Mouse (Mus musculus) liver, embryonic 13.5 days (tissue): Measurements from ENCODE around the gene Gm4869. TPM values are rescaled to one million over a fixed set of nuclear protein-coding genes. Genes with fewer than 3 reads are reported as not detected.
A peak's percentile ranks its signal among the peaks of the same experiment; 100 is the strongest.
"Not testable (repeated sequence)": the region's sequence is repeated elsewhere in the genome, so short reads cannot be mapped to it uniquely, and the experiment has no call there.

ENCODE experiments used
- ATAC-seq: fragments of 200-750 bp; cut with Nextera tagmentation; 2 replicates; pipeline ENCODE4 v1.8.0; 2017; ENCODE audit warnings: low read depth, mild to moderate bottlenecking, moderate number of reproducible peaks, moderate library complexity
- DNase-seq: peaks from one replicate; pipeline ENCODE4 v3.0.0; 2022
- H3K27ac ChIP-seq: fragments of 300-500 bp; sonication (generic); 2 replicates; pipeline ENCODE4 v1.5.1; 2015; ENCODE audit warnings: moderate library complexity, mild to moderate bottlenecking, inconsistent platforms
- H3K27me3 ChIP-seq: fragments of 300-500 bp; sonication (generic); 2 replicates; pipeline ENCODE4 v1.6.1; 2015; ENCODE audit warnings: mild to moderate bottlenecking, inconsistent platforms
- H3K36me3 ChIP-seq: fragments of 300-500 bp; sonication (generic); 2 replicates; pipeline ENCODE4 v1.6.1; 2015; ENCODE audit warnings: mild to moderate bottlenecking, inconsistent platforms
- H3K4me1 ChIP-seq: fragments of 300-500 bp; sonication (generic); replicated peaks from 2 replicates; pipeline ENCODE4 v1.6.1; 2015; ENCODE audit warnings: inconsistent platforms
- H3K4me2 ChIP-seq: fragments of 300-500 bp; sonication (generic); 2 replicates; pipeline ENCODE4 v1.6.1; 2015; ENCODE audit warnings: inconsistent platforms, mild to moderate bottlenecking, moderate library complexity
- H3K4me3 ChIP-seq: fragments of 300-500 bp; sonication (generic); replicated peaks from 2 replicates; pipeline ENCODE4 v1.5.1; 2015; ENCODE audit warnings: mild to moderate bottlenecking, inconsistent platforms
- H3K9ac ChIP-seq: fragments of 300-500 bp; sonication (generic); 2 replicates; pipeline ENCODE4 v1.6.1; 2015; ENCODE audit warnings: mild to moderate bottlenecking, inconsistent platforms
- H3K9me3 ChIP-seq: fragments of 300-500 bp; sonication (generic); replicated peaks from 2 replicates; pipeline ENCODE4 v1.6.1; 2016; ENCODE audit warnings: inconsistent platforms
- WGBS: fragments of 180-500 bp; shearing (Covaris S2); methylation state at CpG from one replicate; pipeline ENCODE4 v1.1.7; 2015; ENCODE audit not compliant: insufficient replicate concordance; 5-methylcytosine and 5-hydroxymethylcytosine counted together
- polyA plus RNA-seq: library from polyadenylated mRNA; unstranded; fragments of >200 nt; fragmentation: Nextera tagmentation; extraction: Ambion mirVana; gene quantifications from 2 replicates; pipeline ENCODE4 v1.2.1, GENCODE M21; 2015

Gene Gm4869
- polyA plus RNA-seq, 1 experiment from 2014 or later = not detected

DNA sequence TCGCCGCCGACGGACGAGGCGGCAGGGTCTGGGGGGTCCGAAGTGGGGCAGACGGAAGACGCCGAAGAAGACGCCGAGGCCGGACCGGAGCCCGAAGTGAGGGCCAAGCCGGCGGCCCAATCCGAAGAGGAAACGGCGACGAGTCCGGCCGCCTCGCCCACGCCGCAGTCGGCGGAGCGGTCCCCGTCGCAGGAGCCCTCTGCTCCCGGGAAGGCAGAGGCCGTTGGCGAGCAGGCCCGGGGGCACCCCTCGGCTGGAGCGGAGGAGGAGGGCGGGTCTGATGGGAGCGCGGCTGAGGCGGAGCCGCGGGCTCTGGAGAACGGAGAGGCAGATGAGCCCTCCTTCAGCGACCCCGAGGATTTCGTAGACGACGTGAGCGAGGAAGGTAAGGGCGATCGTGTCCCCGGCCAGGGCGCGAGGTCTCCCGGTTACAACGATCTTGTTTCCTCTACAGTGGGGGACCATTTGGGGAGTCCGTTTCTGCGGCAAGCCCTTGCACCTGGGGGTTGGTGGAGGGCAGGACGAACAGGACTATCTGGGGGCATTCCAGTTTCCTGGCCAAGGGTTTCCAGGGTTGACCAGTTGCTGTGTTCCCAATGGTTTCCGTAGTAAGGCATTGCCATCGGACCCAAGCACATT is 25.9 kb upstream of the Gm4869 start:
- under 1% methylated on average over 62 of the region's 62 CpGs for WGBS
- peak overlapping the region; percentile 95 for H3K9ac ChIP-seq
- H3K4me1 ChIP-seq = peaks cover 39% of the 10 kb centered on the region
- peaks cover 27% of the 10 kb centered on the region for H3K36me3 ChIP-seq
- H3K27me3 ChIP-seq = no peaks in the 10 kb centered on the region
- peak overlapping the region; percentile 79 for H3K4me3 ChIP-seq
- H3K4me2 ChIP-seq = peak overlapping the region; percentile 93
- peak; percentile 76 for ATAC-seq
- H3K9me3 ChIP-seq = no peaks in the 10 kb centered on the region
- H3K27ac ChIP-seq = peak overlapping the region; percentile 85
- DNase-seq = peak; percentile 50

DNA sequence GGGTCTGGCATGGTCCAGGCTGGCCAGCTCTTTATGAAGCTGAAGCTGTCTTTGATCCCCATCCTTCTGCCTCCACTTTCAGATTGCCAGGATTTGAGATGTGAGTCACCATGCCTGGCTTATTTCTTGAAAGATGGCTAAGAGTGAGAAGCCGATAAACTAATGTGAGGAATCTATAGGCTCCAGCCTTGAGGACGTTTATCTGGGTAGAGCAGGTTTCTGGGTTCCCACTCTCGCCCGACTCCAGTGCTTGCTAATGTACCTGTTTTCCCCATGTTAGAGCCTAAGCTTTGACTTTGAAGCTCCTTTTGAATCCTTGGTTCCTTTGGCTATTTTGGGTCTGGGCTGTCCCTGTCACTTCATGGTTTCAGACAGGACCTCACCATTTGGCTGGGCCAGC is 24.8 kb upstream of the Gm4869 start:
- no peaks in the 10 kb centered on the region for H3K9me3 ChIP-seq
- peak overlapping the region; percentile 93 for H3K4me2 ChIP-seq
- 11% methylated on average over 4 of the region's 4 CpGs for WGBS
- peak overlapping the region; percentile 95 for H3K9ac ChIP-seq
- peaks cover 38% of the 10 kb centered on the region for H3K36me3 ChIP-seq
- peak overlapping the region; percentile 85 for H3K27ac ChIP-seq
- H3K4me3 ChIP-seq = peak overlapping the region; percentile 79
- ATAC-seq (no peak), DNase-seq (peak; percentile 45)
- H3K27me3 ChIP-seq = no peaks in the 10 kb centered on the region
- H3K4me1 ChIP-seq = peaks cover 39% of the 10 kb centered on the region

DNA sequence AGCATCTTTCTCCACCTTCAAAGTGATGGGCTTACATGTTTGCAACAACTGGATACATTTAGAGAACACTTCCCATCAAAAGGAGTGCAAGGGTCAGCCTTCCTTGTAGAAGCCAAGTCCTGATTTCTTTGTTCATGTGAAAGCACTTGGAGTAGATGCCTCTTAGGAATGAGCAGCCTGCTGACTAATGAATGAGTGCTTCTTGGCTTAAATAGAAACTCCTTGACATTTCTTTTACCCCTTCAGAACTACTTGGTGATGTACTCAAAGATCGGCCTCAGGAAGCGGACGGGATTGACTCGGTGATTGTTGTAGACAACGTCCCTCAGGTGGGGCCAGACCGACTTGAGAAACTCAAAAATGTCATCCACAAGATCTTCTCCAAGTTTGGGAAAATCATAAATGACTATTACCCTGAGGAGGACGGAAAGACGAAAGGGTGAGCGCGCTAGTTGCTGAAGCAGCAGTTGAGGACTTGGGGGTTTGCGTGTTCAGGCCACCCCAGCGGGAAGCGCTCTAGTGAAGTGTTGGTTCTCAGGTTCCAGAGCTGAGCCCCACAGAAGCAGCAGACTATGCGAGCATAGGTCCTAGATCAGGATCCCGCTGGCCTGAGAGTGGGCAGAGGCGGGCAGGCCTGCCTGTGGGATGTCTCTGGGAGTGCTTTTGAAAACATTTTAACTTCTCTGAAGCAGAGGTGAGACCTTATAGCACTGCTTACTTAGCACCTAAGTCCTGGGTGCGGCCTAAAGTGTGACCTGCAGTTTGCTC is 20.2 kb upstream of the Gm4869 start:
- no peak overlapping the region for H3K27ac ChIP-seq
- no peak for DNase-seq
- H3K27me3 ChIP-seq = no peaks in the 10 kb centered on the region
- no peak overlapping the region for H3K4me3 ChIP-seq
- no peaks in the 10 kb centered on the region for H3K9me3 ChIP-seq
- H3K4me2 ChIP-seq = no peak overlapping the region
- H3K36me3 ChIP-seq = peaks cover 84% of the 10 kb centered on the region
- H3K4me1 ChIP-seq = peaks cover 25% of the 10 kb centered on the region
- 90% methylated on average over 17 of the region's 17 CpGs for WGBS
- H3K9ac ChIP-seq = no peak overlapping the region
- no peak for ATAC-seq

GRCm38 (mm10) chr5:140439117-140439516 is 6.3 kb upstream of the Gm4869 start:
- H3K4me1 ChIP-seq, H3K9me3 ChIP-seq, H3K27me3 ChIP-seq, ATAC-seq, H3K9ac ChIP-seq, H3K4me2 ChIP-seq, DNase-seq, H3K27ac ChIP-seq, H3K4me3 ChIP-seq: not testable (repeated sequence)
- WGBS = 25% methylated on average over 1 of the region's 6 CpGs
- H3K36me3 ChIP-seq = peaks cover 92% of the 10 kb centered on the region

DNA sequence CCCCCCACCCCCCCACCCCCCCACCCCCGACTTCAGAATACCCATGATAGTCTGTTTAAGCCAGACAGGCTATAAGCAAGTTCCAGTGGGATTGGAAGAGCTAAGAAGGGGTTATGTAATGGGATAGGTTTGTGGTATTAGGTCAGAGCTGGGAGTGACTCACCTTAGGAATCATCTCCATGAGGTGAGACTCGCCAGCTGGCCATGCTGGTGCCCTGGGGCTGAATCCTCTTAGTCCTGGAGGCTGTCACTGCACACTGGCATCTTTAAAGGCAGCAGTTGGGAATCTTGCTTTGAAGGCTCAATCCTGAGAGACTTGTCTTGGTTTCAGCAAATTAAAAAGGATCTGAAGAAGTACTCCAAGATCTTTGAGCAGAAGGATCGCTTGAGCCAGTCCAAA is 4.0 kb upstream of the Gm4869 start:
- H3K9ac ChIP-seq = no peak overlapping the region
- no peak overlapping the region for H3K4me3 ChIP-seq
- DNase-seq = no peak
- H3K27me3 ChIP-seq = no peaks in the 10 kb centered on the region
- H3K9me3 ChIP-seq = no peaks in the 10 kb centered on the region
- no peaks in the 10 kb centered on the region for H3K4me1 ChIP-seq
- no peak for ATAC-seq
- WGBS = 91% methylated on average over 3 of the region's 3 CpGs
- H3K36me3 ChIP-seq = peaks cover 85% of the 10 kb centered on the region
- H3K4me2 ChIP-seq = no peak overlapping the region
- no peak overlapping the region for H3K27ac ChIP-seq

DNA sequence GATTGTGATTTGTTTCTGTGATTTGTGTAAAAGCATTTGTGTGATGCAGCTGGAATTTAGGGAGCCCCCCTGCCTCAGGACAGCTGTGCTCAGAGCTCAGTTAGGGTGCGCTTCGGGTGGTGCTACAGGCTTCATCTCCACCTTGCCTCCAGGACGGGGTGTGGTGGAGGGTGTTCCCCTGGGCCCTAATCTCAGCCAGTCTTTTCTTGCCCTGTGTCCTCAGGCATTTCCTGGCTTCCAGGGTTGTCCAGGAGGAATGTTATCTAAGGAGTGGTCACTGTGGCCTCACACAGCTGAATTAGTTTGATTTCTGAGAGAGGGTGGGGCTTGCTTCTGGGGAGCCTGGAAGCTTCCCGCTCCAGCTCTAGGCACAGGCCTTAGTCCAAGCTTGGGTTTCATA is 1.4 kb upstream of the Gm4869 start:
- ATAC-seq = no peak
- Histone ChIP-seq H3K9me3 (no peaks in the 10 kb centered on the region), H3K4me2 (no peak overlapping the region), H3K36me3 (peaks cover 63% of the 10 kb centered on the region), H3K9ac (no peak overlapping the region), H3K27ac (no peak overlapping the region), H3K27me3 (no peaks in the 10 kb centered on the region), H3K4me1 (no peaks in the 10 kb centered on the region), H3K4me3 (no peak overlapping the region)
- WGBS = 76% methylated on average over 4 of the region's 4 CpGs
- no peak for DNase-seq

DNA sequence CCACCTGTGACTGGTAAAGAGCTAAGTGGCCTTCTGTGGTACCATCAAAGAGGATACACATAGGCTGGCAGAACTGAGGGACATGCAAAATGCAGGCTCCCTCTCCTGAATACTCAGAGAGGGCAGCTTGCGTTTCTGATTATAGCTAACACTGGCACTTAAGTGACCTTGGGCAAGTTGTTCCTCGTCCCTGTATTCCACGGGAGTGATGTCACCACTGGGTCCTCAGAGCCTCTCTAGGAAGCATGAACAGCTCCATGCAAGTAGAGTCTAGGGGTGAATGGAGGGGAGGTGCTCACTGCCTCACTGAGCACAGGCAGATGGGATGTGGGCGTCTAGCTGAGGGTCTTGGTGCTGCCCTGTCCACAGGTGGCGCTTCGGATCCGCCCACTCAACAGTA is 609 bp downstream of the Gm4869 start:
- no peaks in the 10 kb centered on the region for H3K27me3 ChIP-seq
- H3K4me3 ChIP-seq = no peak overlapping the region
- ATAC-seq = no peak
- 77% methylated on average over 7 of the region's 7 CpGs for WGBS
- no peaks in the 10 kb centered on the region for H3K4me1 ChIP-seq
- no peak overlapping the region for H3K4me2 ChIP-seq
- H3K9ac ChIP-seq = no peak overlapping the region
- no peak for DNase-seq
- no peaks in the 10 kb centered on the region for H3K9me3 ChIP-seq
- H3K36me3 ChIP-seq = peaks cover 47% of the 10 kb centered on the region
- no peak overlapping the region for H3K27ac ChIP-seq

- Histone ChIP-seq H3K9ac (no peak overlapping the region), H3K4me2 (no peak overlapping the region), H3K36me3 (no peaks in the 10 kb centered on the region), H3K27ac (no peak overlapping the region), H3K27me3 (no peaks in the 10 kb centered on the region), H3K4me3 (no peak overlapping the region), H3K4me1 (no peaks in the 10 kb centered on the region), H3K9me3 (no peaks in the 10 kb centered on the region)
- ATAC-seq (no peak), DNase-seq (no peak)
Observed at GRCm38 (mm10) chr5:140454488-140454887, 9.0 kb downstream of the Gm4869 start.

- Histone ChIP-seq H3K27ac (no peak overlapping the region), H3K9ac (no peak overlapping the region), H3K4me3 (no peak overlapping the region), H3K9me3 (no peaks in the 10 kb centered on the region), H3K36me3 (no peaks in the 10 kb centered on the region), H3K4me2 (no peak overlapping the region), H3K4me1 (no peaks in the 10 kb centered on the region), H3K27me3 (no peaks in the 10 kb centered on the region)
- no peak for ATAC-seq
- WGBS = 55% methylated on average over 2 of the region's 2 CpGs
- no peak for DNase-seq
Observed at GRCm38 (mm10) chr5:140455466-140455865, 10.0 kb downstream of the Gm4869 start.

DNA sequence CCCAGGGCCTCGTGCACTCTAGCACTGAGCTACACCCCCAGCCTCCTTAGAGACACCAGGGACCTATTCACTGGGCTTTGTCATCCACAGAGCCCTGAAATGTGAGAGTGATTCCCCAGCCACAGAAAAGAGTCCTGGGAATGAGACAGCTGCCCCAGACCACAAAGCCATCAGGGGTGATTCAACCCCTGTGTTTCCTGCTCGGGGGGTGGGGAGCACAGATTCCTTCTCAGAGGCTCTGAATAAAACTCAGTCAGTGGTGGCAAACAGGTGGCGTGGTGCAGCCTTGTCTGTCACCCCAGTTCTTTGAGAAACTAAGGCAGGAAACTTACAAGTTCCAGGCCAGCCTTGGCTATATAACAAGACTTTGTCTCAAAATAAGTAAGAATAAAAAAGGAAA is 16.0 kb downstream of the Gm4869 start:
- peaks cover 19% of the 10 kb centered on the region; the same call in 1 of the 2 replicates for H3K9me3 ChIP-seq
- no peaks in the 10 kb centered on the region for H3K27me3 ChIP-seq
- H3K9ac ChIP-seq = no peak overlapping the region
- ATAC-seq (no peak), DNase-seq (no peak)
- H3K4me1 ChIP-seq = no peaks in the 10 kb centered on the region
- no peaks in the 10 kb centered on the region for H3K36me3 ChIP-seq
- WGBS = 62% methylated on average over 3 of the region's 3 CpGs
- H3K27ac ChIP-seq = no peak overlapping the region
- H3K4me2 ChIP-seq = no peak overlapping the region
- no peak overlapping the region for H3K4me3 ChIP-seq

DNA sequence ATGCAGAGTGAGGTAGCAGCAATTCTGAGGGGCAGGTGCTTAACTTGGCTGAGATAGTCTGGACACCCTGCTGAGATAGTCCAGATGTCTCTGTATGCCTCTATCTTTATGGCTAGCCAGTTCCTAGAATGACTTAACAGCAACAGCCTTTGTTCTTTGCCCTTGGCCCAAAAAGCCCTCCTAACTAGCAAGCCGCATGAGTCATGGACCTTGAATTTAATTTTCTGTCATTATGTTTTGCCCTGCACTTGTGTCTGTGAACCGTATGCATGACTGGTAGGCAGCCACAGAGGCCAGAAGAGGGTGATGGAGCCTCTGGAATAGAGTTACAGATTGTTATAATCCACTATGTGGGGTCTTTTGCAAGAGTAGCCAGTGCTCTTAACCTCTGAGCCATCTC is 17.7 kb downstream of the Gm4869 start:
- 68% methylated on average over 2 of the region's 2 CpGs for WGBS

DNA sequence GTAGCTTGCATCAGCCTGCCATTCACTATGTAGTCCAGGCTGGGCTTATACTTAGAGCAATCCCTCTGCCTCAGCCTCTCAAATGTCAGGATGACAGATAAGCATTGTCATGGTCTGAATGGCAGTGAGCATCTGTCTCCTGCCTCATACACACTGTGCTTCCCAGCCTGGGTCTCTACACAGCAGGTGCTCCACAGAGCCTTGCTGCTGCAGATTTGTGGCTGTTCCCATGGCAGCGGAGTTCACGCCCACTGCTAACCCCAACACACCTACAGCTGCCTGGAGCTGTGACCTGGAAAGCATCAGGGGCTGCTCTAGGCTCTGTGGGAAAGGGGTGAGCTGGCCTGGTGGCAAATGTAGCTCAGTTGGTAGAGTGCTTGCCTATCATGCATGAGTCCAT is 19.5 kb downstream of the Gm4869 start:
- H3K4me2 ChIP-seq = no peak overlapping the region
- no peaks in the 10 kb centered on the region for H3K36me3 ChIP-seq
- DNase-seq (no peak), ATAC-seq (no peak)
- H3K9me3 ChIP-seq = peaks cover 19% of the 10 kb centered on the region; the same call in 1 of the 2 replicates
- H3K4me3 ChIP-seq = no peak overlapping the region
- 90% methylated on average over 2 of the region's 2 CpGs for WGBS
- H3K27me3 ChIP-seq = no peaks in the 10 kb centered on the region
- H3K27ac ChIP-seq = no peak overlapping the region
- H3K4me1 ChIP-seq = no peaks in the 10 kb centered on the region
- H3K9ac ChIP-seq = no peak overlapping the region

More for the DNA sequence above, 17.7 kb downstream of the Gm4869 start:
- not testable (repeated sequence) for H3K4me2 ChIP-seq, H3K4me3 ChIP-seq, ATAC-seq, DNase-seq, H3K9ac ChIP-seq, H3K36me3 ChIP-seq, H3K27me3 ChIP-seq, H3K27ac ChIP-seq, H3K4me1 ChIP-seq
- H3K9me3 ChIP-seq = peaks cover 19% of the 10 kb centered on the region; the same call in 1 of the 2 replicates
